Mouse (Mus musculus): ENCODE results near the gene Pxdn. TPM values are rescaled to one million over a fixed set of nuclear protein-coding genes. Genes with fewer than 3 reads are reported as not detected.

Gene Pxdn
- total RNA-seq (2023) = not detected

DNA sequence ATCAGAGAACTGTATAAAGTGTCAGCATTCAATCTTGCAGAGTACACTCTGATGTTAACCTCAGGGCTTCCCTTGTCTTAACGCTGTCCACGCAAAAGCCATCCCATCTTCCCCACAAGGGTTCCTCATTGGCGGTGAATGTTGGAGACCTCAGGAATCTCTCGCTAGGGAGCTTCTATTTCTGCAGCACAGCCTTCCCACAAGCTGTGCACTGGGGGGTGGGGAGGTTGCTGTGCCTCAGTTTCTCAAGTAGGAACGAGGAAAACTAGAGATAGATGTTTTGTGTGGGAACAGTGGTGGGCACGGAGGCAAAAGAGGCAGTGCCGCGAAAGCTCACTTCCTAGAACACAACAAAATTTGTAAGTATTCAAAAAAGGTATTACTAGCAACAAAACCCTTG is at the start of gene Pxdn:
Pxdn (plus strand) TSS at position 301 of the 400 bp plus-strand sequence.

Other genes with a start within 250 kb of the Pxdn start
- gene Tpo, start 195.0 kb downstream of the Pxdn start, total RNA-seq (2023) = not detected